Mouse (Mus musculus) bone marrow macrophage, adult 2 months (primary cell): Measurements from ENCODE around the gene Taar2.

ENCODE experiments used
- CTCF ChIP-seq: IDR thresholded peaks from 2 replicates; pipeline ENCODE4 v1.5.1; 2012; ENCODE audit warnings: low read depth, mild to moderate bottlenecking, low read length, moderate library complexity
- POLR2A ChIP-seq: IDR thresholded peaks from 2 replicates; pipeline ENCODE4 v1.6.1; 2012; ENCODE audit warnings: mild to moderate bottlenecking, low read depth, low read length, borderline replicate concordance

- TF ChIP-seq CTCF: no peak
- no peak for TF ChIP-seq POLR2A
Measured at GRCm38 (mm10) chr10:23923941-23924340, 14.4 kb upstream of the Taar2 start.
